Mouse (Mus musculus) testis, postnatal 14 days (tissue): ENCODE measurements around the gene Mrc2.

ENCODE experiments used
- DNase-seq: peaks from one replicate; pipeline ENCODE4 v3.0.0; 2021; ENCODE audit warnings: low spot score

The Mrc2 gene

GRCm38 (mm10) chr11:105292124-105293071, at the start of gene Mrc2:
TSS of gene Mrc2 (plus strand) at chr11:105292643.
- DNase-seq, result peak; percentile 70

DNA sequence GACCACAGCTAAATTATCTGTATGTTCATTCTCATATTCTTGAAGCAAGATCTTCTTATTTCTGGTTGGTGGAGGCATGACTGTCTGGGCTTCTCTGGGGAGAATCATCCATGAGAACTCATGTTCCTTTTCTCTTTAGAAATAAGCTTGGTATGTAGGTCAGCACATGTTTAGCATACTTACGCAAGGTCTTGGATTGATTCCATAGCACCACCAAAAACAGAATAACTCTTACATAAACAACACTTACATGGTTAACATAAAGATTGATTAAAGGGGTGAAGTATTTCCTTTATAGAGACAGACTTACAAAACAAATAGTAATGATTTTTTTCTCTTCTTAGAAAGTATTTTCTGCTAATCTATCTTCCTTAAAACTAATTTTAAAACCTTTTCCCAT, 46.1 kb upstream of the Mrc2 start:
- no peak for DNase-seq

GRCm38 (mm10) chr11:105246785-105247184, 45.7 kb upstream of the Mrc2 start:
- no peak for DNase-seq

GRCm38 (mm10) chr11:105247321-105247720, 45.1 kb upstream of the Mrc2 start:
- DNase-seq, result no peak

GRCm38 (mm10) chr11:105259733-105260132, 32.7 kb upstream of the Mrc2 start:
- DNase-seq, result no peak

- DNase-seq, result no peak
Observed at GRCm38 (mm10) chr11:105261116-105261515, 31.3 kb upstream of the Mrc2 start.

DNA sequence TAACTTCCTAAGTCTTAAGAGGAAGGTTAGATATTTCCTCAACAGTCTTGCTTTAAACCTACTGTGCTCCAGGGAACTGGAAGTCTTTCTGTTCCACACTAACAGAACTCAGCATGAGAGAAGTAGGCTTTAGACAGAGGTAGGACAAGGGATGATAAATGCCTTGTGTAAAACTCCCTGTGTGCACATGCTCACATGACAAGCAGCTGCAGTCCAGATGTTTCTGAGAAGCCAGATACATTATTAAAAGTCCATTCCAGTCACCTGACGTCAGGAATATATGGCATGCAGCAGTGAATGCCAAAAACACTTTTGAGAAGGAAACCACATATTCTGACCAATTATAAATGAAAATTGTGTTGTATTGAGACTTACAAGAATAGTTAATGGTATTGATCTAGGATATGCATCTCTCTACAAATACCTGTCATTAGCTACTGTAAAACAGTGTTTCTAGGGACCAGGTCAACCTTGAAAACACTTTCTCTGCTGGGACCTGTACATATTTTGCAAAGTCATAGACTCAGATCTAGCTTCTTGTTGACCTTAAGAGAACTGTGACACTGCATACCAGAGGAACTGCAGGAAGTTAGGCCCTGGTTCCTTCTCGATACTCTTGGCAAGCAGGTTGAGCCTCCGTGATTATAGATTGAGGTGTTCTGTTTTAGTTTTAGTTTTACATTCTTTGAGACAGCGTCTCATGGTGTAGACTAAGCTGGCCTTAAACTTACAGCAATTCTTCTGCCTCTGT, 30.7 kb upstream of the Mrc2 start:
- no peak for DNase-seq

DNA sequence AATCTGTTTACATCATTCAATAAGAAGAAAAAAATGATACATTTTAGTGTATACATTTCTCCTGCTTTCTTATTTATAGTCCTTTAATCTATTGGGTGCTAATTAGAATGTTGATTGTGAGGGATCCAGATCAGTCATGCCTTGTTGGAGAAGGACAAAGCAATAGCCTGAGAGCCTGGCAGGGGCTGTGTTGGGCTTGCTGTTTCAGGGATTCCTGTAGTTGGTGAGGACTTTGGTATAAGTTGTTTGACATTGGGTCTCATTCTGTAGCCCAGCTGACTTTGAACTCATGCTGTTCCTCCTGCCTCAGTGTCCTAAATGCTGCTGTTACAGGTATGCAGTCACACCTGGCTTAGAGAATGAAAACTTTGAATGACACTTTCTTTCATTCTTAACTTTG, 27.9 kb upstream of the Mrc2 start:
- no peak for DNase-seq

- DNase-seq, result no peak
Observed at GRCm38 (mm10) chr11:105264988-105265387, 27.5 kb upstream of the Mrc2 start.

DNA sequence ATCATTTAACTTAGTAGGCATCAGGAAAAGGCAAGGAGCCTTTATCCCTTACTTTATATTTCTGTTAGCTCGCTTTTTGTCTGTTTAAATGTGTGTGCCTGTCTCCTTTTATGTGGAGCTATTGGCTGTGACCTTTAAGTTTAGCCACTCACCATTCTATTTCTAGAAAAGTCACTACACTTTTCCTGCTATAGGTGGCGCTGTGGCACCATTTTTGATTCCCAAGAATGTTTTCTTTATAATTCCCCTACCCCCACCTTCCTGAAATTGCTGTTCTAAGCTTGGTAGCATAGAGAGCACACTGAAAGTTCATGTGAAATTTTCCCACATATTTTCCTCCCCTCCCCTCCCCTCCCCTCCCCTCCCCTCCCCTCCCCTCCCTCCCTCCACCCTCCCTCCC, 22.3 kb upstream of the Mrc2 start:
- DNase-seq, result peak; percentile 47

DNA sequence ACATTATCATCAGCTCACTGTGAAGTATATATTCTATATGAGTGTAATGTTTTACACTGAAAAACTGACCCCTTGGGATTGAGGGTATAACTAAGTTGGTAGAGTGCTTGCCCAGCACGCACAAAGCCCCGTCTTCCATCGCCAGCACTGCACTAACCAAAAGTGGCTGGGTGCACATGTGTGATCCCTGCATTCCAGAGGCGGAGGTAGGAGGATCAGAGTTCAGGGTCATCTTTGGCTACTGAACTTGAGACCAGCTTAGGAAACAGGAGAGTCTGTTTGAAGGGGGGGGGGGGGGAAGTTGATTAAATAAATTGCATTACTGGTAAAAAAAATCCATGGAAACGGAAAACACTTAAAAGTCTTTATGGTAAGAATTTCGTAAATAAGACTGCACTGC, 12.0 kb upstream of the Mrc2 start:
- DNase-seq, result no peak

- no peak for DNase-seq
Observed at GRCm38 (mm10) chr11:105281291-105281690, 11.2 kb upstream of the Mrc2 start.

DNA sequence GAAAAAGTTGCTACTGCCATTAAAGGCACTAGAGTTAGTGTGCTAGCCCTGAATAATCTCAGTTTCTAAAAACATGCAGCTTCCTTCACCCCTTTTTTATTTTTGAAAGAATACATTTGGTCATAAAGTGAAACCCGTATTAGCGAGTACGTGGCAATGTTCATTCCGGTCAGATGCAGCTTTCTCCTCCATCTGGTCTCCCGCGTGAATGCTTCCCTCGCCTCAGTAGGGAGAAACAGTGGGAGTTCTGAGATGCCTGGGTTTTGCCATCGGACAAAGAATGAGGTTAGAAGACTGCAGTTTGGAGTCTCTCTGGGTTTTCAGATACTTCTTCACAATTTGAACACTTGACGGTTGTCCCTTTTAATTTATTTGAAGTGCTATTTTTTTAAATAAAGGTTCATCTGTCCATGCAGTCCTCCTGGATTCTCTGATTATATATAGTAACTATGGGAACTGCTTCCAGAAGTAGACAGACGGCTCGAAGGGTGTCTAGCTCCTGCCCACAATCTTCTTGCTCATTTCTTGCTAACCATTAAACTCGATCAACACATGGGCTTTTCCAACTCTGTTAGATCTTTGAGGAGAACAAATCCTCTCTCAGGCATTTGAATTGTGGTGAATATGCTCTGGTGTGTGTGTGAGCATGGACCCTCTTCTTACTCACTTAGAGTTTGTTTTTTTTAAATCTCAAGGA, 10.5 kb upstream of the Mrc2 start:
- no peak for DNase-seq

- DNase-seq, result no peak
Observed at GRCm38 (mm10) chr11:105282460-105282859, 10.0 kb upstream of the Mrc2 start.

GRCm38 (mm10) chr11:105283016-105283415, 9.4 kb upstream of the Mrc2 start:
- no peak for DNase-seq

- no peak for DNase-seq
Observed at GRCm38 (mm10) chr11:105285720-105286119, 6.7 kb upstream of the Mrc2 start.

DNA sequence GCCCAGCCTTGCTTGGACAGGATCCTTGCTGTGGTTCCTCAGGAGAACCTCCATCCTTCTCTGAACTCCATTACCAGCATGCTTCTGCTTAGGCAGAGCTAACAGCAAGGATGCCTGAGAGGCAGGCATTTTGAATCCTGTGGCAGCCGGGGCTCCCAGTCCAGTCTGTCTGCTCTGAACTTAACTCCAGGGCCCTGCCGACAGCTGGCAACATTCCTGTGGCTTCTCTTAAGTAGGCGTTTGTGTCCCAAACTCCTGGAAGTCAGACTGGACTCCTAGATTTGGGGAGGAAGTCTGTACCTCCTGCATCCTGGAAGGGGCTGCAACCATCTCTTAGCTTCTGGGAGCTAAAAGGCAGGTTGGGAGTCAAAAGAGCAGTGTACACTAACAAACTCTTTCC, 3.0 kb upstream of the Mrc2 start:
- DNase-seq, result no peak

GRCm38 (mm10) chr11:105291681-105292123, 741 bp upstream of the Mrc2 start:
- DNase-seq, result peak; percentile 27

GRCm38 (mm10) chr11:105293101-105293581, 698 bp downstream of the Mrc2 start:
- peak; percentile 53 for DNase-seq

- no peak for DNase-seq
Observed at GRCm38 (mm10) chr11:105293901-105294494, 1.6 kb downstream of the Mrc2 start.

DNA sequence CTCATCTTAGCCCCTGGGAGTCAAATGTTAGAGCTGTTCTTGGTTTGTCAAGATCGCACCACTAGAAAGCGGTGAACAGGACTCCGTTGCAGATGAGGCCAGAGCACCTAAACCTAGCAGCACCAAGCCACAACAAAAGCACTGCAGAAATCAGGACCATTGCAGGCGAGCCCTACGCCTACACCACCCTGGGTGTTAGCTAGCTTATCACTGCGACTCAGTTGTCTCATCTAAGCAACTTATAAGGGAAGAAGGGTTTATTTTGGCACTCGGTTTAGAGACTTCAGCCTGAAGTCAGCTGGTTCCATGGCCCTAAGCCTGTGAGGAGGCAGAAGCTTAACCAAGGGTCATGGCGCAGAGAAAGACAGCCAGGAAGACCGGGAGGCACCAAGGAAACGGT, 3.6 kb downstream of the Mrc2 start:
- DNase-seq, result no peak

DNA sequence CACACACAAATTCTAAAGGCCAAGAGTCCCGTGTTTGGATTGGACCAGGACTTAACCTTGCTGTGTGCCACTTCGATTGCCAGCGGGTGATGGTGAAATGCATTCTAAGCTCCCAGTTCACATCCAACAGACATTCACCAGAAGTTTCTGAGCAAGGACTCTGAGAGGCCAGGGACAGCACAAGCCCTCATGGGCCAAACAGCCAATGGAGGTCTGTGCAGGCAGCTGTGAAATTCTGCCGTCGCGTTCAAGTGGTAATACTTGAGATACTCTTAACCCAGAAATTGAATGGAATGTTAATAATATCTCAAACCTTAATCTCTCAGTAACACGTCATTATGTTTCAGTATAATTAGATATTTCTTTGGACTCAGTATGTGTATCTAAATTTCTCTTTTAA, 17.8 kb downstream of the Mrc2 start:
- DNase-seq, result no peak
